Mouse (Mus musculus) erythroid progenitor cell, adult 5-6 weeks (primary cell): ENCODE measurements around the gene Ttc32. TPM values are rescaled to one million over a fixed set of nuclear protein-coding genes. Genes with fewer than 3 reads are reported as not detected.

Experiments
- ATAC-seq: replicated peaks from 2 replicates; pipeline ENCODE4 v1.8.0; 2016; ENCODE audit warnings: moderate number of reproducible peaks, mild to moderate bottlenecking, moderate TSS enrichment, inconsistent platforms; ENCODE audit not compliant: poor library complexity, low FRiP score, severe bottlenecking
- total RNA-seq, 2 experiments: library from RNA; stranded (forward) in 1 of 2; stranded (reverse) in 1 of 2; fragments of 150-400 nt in 1 of 2; fragments of 186-747, 209-891 nt in 1 of 2; gene quantifications; 2 replicates each; pipeline versions ENCODE4 v1.2.3 to v1.2.4; 2015 to 2017; ENCODE audit warnings: low replicate concordance in 2 of 2

Gene Ttc32
- total RNA-seq, 2 experiments from 2014 or later, result 14.3 TPM; not detected in 1

DNA sequence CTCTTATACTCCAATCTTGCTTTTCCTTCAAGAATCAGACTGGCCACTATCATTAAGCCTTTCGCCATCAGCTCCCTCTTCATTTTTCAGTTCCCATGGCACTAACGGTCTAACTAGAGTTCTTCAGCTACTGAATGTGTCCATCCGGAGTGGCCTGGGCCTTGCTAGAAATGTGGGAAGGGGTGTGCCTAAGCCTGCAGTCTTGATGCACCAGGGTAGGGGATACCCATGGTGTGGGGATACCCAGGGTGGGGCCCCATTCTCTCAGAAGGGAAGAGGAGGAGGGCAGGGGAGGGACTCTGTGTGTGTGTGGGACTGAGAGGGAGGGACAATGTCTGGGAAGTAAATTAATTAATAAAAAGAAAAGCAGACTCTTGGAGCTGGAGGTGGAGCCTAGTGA is 13.0 kb downstream of the Ttc32 start:
- no peak for ATAC-seq

GRCm38 (mm10) chr12:9044666-9045065 is 14.9 kb downstream of the Ttc32 start:
- no peak for ATAC-seq

GRCm38 (mm10) chr12:9046674-9047073 is 16.9 kb downstream of the Ttc32 start:
- no peak for ATAC-seq

DNA sequence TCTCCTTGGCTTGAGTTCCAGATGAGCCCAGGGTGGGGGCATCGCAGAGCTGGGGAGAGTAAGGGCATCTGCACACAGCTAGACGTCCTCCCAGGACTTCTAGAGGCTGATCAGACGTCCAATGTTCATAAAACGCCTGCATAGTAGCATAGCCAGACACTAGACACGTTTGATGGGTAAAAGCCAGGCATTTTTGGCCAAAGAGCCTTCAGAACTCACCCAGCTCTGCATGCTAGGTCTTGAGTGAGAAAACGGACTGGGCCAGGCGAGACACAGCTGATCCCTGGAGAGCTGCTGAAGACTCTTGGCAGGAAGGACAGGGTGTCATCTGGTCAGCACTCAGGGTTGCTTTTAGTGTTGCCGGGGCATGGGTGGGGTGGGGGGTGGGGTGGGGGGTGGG is 18.3 kb downstream of the Ttc32 start:
- no peak for ATAC-seq

- no peak for ATAC-seq
These were observed 21.0 kb downstream of the Ttc32 start for GRCm38 (mm10) chr12:9050824-9051223.

DNA sequence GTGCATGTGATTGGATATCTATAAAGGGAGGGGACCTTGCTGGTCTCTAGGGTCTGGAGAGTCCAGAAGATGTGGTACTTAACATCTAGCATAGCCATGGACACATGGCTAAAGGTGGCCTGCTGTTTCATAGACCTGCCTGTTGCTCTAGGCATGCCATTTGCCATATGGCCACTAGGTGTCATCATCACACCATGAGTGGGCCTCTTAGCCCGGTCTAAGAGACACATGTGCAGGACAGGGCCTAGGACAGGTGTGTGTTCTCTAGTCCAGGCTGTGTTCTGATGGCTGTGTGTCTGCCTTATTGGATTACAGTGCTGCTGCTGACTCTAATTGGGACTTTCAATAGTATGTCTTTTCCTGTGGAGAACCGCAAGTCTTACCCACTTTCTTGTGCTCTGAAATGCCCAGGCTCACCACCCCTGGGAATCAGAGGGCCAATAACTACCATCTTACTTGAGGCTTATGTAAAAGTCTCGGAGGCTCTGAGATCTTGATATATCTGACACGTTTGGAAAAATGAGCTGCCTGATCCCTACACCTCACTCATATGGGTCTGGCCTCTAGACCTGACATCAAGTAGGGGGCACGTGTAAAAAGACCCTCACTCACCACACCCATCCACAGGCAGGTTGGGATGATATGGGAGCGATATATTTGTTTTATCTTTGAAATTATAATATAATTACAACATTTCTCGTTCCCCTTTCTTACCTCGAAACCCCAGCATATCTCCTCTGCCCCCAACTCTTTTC is 22.5 kb downstream of the Ttc32 start:
- ATAC-seq, result peak; percentile 84

DNA sequence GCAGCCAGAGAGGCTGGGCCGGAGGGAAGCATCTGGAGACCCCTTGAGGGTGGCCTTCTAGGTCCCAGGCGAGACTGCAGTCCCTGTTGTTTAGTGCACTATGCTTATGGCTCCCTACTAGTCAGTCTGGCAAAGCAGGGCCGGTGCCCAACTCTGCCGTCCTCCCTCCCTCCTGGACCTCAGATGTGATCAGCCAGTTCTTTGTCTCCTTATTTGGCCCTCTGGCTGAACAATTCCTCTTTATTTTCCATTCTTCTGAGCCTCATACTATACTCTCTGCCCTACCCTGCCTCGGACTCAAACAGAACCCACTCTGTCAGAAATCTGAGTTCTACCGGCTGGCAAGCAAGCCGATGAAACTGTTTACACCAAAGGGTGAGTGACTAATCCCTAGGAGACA is 23.5 kb downstream of the Ttc32 start:
- ATAC-seq, result no peak

GRCm38 (mm10) chr12:9054012-9054411 is 24.2 kb downstream of the Ttc32 start:
- no peak for ATAC-seq

- ATAC-seq, result no peak
These were observed 25.5 kb downstream of the Ttc32 start for GRCm38 (mm10) chr12:9055269-9055668.

- ATAC-seq, result no peak
These were observed 29.7 kb downstream of the Ttc32 start for GRCm38 (mm10) chr12:9059502-9059901.

- ATAC-seq, result no peak
These were observed 30.2 kb downstream of the Ttc32 start for GRCm38 (mm10) chr12:9059965-9060364.

DNA sequence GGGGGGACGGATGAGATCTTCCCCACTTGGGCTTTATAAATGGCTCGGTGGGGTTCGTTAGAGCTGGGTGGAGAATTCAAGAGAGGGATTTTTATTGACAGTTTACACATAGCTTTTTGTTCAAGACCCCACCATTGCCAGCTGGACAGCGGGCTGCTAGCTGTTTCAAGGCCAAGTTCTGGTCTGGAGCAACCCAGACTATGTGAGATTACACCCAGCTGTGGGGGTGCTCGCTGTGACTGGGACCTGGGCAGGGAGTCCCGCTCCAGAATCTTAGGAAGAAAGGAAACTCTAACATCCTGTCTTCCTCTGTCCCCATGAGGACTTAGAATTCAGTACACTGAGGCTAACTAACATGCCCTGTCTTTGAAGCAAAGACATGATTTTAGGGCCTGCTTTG is 33.8 kb downstream of the Ttc32 start:
- ATAC-seq, result no peak

DNA sequence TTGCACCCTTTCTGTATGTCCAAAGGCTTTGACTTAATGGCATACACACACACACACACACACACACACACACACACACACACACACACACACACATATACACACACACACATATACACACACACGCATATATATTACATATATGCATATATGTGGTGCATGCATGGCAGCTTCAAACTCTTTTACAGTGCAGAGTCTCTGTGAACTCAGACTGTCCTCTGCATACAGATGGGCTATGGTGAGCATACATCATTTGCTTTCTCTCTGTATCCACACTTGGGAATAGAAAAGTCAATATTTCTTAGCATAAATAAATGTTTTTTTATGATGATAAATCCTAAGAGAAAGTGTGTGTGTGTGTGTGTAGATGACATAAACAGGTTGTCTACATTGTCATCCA is 41.3 kb downstream of the Ttc32 start:
- ATAC-seq, result no peak

- ATAC-seq, result no peak
These were observed 41.7 kb downstream of the Ttc32 start for GRCm38 (mm10) chr12:9071493-9071892.

- no peak for ATAC-seq
These were observed 47.8 kb downstream of the Ttc32 start for GRCm38 (mm10) chr12:9077554-9078125.

- ATAC-seq, result no peak
These were observed 60.4 kb downstream of the Ttc32 start for GRCm38 (mm10) chr12:9090226-9090625.

Other genes starting within 250 kb of the Ttc32 start
- 102 and 129 TPM in 2 replicates for gene Laptm4a, start 108.3 kb upstream of the Ttc32 start, total RNA-seq (2015; ENCODE audit: low replicate concordance)
- gene Laptm4a, start 108.3 kb upstream of the Ttc32 start, total RNA-seq (2017; ENCODE audit: low replicate concordance), result 123 and 145 TPM in 2 replicates
- not detected in 2 replicates for gene Matn3, start 82.1 kb upstream of the Ttc32 start, total RNA-seq (2015; ENCODE audit: low replicate concordance)
- gene Matn3, start 82.1 kb upstream of the Ttc32 start, total RNA-seq (2017; ENCODE audit: low replicate concordance), result not detected in 2 replicates
- gene Wdr35, start 56.1 kb upstream of the Ttc32 start, total RNA-seq (2015; ENCODE audit: low replicate concordance), result 1.3 and 2.5 TPM in 2 replicates
- 1.5 and 2.6 TPM in 2 replicates for gene Wdr35, start 56.1 kb upstream of the Ttc32 start, total RNA-seq (2017; ENCODE audit: low replicate concordance)